Mouse (Mus musculus) urinary bladder, postnatal 25 days (tissue): ENCODE measurements around the gene Kcnma1.

Source experiments
- DNase-seq: peaks from one replicate; pipeline ENCODE4 v3.0.0; 2022; ENCODE audit warnings: low spot score

The Kcnma1 gene

DNA sequence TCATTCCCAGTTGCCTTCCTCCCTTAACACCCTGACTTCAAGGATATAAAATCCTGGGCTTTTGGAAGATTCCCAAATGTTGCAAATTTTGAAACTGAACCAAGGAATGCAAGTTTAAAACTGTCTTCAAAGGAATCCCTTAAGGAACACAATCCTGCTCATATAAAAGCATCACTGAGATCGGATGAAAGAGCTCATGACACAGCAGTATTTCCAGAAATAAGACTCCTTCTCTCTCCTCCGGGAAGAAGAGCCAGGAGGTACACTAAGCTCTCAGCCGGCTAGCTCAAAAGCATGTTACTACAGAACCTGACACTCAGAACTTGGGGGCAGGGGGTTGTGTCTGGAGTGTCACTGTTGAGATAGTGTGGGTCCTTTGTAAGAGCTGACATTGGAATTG is 325.8 kb downstream of the Kcnma1 start:
- DNase-seq = no peak

- DNase-seq = no peak
Measured at GRCm38 (mm10) chr14:23684463-23685066, 329.7 kb downstream of the Kcnma1 start.

DNA sequence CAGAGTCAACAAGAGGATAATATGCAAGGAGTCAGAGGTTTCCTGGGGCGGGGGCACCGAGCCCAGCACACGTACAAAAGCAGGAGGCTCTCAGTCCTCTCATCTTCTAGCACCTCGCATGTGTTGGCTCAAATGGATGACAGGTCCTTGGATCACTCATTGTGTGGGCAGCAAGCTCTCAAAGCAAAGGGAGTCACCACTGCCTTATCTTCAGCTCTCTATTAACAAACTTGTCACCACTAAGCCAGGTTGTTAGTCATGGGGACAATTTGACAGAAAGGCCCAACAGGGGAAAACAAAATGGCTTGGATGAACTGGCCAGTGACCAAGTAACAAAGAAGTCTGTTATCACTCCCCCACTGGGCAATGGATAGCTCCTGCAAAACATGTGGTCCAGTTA is 331.5 kb downstream of the Kcnma1 start:
- DNase-seq = no peak

DNA sequence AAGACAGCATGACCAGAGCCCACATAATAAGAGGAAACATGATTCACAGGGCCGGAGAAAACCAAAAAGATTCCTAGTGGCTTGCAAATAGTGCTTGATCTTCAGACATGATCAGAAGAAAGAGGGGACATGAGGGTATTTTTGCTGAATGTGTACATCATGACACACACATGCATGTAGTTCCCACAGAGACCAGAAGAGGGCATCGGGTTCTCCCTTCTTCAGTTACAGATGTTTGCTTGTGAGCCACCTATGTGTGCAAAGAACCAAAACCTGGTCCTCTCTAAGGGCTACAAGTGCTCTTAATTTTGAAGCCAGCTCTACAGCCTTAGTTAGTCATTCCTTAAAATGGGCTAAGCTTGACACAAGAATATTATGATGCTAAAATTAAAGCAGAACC is 334.9 kb downstream of the Kcnma1 start:
- DNase-seq = no peak

GRCm38 (mm10) chr14:23666420-23666819 is 347.9 kb downstream of the Kcnma1 start:
- DNase-seq = no peak

DNA sequence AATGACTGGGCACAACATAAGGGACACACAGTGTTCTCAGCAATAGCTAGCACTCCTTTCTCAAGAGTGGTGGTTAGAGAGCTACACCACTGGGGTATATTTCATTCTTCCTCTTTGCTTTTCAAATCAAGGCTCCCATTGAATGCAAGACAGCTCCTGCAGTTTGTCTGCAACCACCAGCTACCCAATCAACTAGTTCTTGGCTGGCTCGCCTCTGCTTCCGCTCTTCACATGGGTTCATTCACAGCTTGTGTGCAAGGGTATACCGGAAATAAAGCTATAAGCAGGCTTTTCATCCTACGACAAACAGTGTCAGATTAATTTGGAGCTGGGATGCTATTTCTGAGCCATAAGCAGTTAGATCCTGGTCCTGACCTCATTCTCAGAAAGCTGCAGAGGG is 362.6 kb downstream of the Kcnma1 start:
- DNase-seq = no peak

DNA sequence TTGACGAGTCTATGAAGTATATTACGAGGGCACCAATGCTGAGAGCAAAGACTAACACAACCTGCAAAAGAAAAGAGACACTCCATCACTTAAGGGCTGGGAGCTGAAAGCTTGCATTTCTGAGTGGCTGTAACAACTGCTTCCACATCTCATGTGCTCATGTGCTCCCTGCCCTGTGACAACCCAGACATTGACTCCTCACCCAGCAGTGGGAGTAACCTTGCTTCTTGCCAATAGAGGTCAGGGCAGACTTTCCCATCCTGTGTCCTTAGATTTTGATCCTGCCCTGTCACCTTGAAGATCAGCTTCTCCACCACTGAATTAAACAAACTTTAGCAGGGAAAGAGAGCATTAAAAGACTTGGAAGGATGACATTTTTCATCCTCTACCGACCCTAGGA is 364.2 kb downstream of the Kcnma1 start:
- DNase-seq = no peak

- DNase-seq = no peak
Measured at GRCm38 (mm10) chr14:23645361-23646063, 368.8 kb downstream of the Kcnma1 start.

- DNase-seq = no peak
Measured at GRCm38 (mm10) chr14:23643162-23643561, 371.1 kb downstream of the Kcnma1 start.

DNA sequence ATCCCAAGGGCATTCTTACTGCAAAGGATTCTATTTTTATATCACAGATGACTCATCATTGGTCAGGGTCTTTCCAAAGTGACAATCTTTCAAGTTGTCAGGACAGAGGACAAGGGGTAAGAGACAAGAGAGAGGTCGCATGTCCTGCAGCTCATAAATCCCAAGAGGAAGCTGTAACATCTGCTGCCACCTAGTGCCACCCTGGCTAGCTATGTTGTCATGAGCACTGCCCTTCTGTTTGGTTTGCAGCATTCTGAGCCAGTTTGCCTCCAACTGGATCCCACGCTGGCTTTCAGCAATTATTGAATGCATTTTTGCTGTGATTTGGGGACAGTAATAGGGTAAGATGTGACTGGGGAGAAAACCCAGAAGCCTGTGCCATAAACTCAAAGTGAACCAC is 373.6 kb downstream of the Kcnma1 start:
- DNase-seq = no peak

DNA sequence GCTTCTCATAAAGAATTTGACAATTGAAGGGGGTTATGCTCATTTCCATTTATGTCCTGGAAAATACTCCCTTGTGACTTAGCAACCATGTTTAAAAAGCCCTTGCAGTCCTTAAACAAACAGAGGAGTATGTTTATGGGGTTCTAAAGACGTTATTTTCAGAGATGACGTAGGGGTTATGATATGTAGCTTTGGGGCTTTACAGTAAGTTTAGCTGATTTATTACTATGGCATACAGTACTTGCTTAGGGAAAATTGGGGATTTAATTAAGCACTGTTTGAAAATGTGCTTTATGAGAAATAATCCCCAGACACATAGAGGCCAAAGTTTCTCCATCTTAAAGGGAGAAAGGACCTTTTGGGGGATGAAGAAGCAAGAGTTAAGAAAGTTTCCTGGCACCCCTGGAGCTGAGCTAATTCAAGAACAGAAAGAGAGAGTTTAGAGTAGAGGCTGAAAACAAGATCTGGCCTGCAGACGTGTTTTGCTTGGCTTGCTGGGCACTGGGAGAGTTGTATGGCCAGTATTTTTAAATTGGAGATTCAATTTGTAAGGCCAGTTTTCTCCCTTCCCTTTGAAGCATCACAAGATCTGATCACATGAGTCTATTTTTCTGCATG is 376.1 kb downstream of the Kcnma1 start:
- no peak for DNase-seq

DNA sequence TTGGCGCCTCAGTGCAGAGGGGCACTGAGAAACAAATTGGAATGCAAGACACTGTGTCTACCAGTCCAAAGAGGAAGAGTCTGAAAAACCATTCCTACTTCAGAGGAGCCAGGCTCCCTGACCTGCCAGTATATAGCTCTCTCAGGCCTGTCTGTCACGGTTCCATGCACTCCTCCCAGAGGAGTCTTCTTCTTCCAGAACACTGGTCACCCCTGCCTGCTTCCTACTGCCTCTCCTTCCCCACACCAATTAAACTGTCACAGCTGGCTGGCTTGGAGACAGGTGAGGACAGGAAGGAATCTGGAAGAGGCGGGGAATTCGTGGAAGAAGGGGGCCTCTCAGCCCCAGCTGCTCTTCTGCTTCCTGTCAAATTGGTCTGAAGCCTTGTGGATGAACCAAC is 378.4 kb downstream of the Kcnma1 start:
- no peak for DNase-seq

GRCm38 (mm10) chr14:23633011-23633595 is 381.2 kb downstream of the Kcnma1 start:
- no peak for DNase-seq

DNA sequence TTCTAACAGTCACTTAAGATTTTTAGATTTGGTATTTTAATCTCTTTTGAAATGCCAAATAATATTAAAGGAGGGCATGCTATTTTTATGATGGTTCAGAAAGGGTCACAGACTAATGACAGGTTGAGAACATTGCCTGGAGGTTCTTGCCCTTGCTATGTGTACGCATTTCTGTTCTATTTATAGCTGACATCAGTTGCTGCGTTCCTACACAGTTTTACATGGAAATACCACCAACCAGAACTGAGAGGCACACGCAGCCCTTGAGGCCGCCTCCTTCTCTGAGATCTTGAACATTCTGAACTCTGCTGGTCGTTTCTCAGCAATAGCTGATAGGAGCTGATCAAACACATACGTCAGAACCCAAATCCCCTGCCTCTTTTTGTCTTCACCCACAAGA is 387.4 kb downstream of the Kcnma1 start:
- DNase-seq = no peak

DNA sequence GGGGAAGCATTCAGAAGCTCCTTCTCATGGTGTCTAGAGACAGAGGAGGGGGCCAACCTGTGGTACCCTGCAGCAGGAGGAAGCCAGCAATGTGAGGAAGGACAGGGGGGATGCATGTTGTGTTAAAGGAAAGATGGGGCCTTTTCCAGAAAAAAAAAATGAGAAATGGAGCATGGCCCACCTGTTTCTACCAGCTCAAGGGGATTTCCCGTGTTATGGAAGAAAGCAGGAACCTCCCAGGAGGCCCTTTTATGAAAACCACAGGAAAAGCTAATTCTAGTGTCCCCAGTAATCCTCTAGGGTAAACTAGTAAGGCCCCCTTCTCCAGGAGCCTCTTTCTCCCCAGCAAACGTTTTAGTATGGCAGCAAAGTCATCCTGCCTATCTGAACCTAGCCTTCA is 388.2 kb downstream of the Kcnma1 start:
- no peak for DNase-seq

GRCm38 (mm10) chr14:23625436-23625835 is 388.9 kb downstream of the Kcnma1 start:
- no peak for DNase-seq

- no peak for DNase-seq
Measured at GRCm38 (mm10) chr14:23624455-23624854, 389.8 kb downstream of the Kcnma1 start.

GRCm38 (mm10) chr14:23620685-23621084 is 393.6 kb downstream of the Kcnma1 start:
- DNase-seq = no peak

- no peak for DNase-seq
Measured at GRCm38 (mm10) chr14:23618973-23619372, 395.3 kb downstream of the Kcnma1 start.

DNA sequence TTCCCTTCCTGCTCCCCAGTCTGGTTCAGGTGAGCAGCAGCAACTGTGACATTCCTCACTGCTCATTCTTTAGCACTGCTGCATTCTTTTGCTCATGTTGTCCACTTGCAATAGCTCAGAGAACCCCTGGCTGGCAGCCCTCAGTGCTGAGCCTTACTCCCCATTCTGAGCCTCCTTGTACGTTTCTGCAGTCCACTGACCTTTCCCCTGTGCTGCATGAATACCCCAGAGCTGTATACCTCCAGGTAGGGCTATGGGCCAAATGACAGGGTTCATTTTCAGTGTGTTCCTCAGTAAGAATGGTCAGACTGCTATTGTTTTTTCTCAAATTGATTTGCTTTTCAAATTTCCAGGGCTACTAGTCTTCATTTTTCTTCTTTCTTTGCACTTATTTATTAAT is 396.2 kb downstream of the Kcnma1 start:
- no peak for DNase-seq

DNA sequence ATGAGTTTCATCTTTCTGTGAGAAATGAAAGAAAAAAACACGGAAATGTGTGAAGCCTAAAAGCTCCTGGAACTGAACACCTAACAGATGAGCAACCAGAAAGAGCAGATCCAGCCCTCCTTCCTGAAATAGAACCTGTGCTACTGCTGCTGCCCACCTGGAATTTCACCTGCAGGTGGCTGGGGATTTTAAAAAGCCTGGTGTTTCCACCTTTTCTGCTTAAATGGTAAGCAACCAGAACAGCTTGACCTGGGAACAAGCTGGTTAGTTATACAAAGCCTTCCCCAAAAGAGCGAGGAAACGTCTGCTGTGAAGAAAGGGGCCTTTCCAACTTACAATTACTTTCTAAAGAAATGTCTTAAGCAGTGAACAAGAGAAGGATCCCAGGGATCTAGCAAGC is 404.2 kb downstream of the Kcnma1 start:
- no peak for DNase-seq

DNA sequence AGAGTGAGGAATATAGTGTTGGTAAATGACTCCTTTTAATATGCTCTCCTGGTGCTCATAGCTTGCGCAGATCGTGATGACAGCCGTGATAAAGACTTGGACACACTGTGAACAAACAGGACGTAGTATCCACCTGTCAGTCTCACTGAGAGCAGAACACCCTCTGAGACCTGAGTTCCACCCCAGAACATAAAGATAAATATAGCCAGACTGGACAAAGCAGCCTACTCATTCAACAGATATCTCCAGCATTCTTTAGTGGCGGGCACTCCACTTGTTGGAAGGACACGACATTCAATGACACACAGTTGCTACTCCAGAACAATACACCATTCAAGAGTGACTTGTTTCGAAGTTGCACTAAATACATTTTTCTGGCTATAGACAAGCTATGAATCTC is 408.6 kb downstream of the Kcnma1 start:
- no peak for DNase-seq

GRCm38 (mm10) chr14:23602937-23603336 is 411.4 kb downstream of the Kcnma1 start:
- no peak for DNase-seq
